Mouse (Mus musculus): ENCODE results near the gene Cntfr. TPM values are rescaled to one million over a fixed set of nuclear protein-coding genes. Genes with fewer than 3 reads are reported as not detected.
"Not testable (repeated sequence)": the region's sequence is repeated elsewhere in the genome, so short reads cannot be mapped to it uniquely, and the experiment has no call there.

The Cntfr gene
- polyA plus RNA-seq, 1 experiment from 2014 or later, result 16.3 TPM

DNA sequence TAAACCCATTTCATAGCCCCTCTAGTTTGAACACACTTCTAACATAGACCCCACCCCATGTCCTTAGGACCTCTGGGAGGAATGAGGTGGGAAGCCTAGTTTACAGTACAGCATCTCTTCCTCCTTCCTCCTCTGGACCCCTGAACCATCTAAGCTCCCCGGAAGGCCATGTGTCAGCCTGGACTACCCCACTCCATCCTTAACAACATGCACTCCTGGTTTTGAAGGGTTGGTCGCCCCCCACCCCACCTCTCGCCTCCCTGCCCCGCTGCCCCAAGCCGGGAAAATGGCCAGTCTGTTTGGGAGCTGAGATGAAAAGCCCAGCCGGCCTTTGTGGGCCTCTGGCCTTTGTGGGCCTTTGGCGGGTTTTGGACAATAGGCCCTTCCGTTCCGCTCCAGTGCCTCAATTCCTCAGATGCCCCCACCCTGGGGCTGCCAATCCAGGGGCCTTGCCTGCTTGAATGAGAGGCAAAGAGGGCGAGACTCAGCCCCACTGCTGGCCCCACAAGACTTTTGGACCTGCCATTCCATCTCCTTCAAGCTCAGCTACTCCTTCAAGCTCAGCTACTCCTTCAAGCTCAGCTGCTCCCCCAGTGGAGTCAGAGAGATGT is 10.9 kb downstream of the Cntfr start:
- H3K36me3 ChIP-seq; H3K4me3 ChIP-seq; ATAC-seq (ENCODE audit: insufficient number of reproducible peaks, insufficient read depth, low FRiP score, low TSS enrichment, low read depth); H3K27ac ChIP-seq; H3K27me3 ChIP-seq; H3K9ac ChIP-seq; H3K9me3 ChIP-seq; H3K4me2 ChIP-seq: not testable (repeated sequence)
- WGBS, result 44% methylated on average over 10 of the region's 10 CpGs
- peaks cover 19% of the 10 kb centered on the region for H3K4me1 ChIP-seq

DNA sequence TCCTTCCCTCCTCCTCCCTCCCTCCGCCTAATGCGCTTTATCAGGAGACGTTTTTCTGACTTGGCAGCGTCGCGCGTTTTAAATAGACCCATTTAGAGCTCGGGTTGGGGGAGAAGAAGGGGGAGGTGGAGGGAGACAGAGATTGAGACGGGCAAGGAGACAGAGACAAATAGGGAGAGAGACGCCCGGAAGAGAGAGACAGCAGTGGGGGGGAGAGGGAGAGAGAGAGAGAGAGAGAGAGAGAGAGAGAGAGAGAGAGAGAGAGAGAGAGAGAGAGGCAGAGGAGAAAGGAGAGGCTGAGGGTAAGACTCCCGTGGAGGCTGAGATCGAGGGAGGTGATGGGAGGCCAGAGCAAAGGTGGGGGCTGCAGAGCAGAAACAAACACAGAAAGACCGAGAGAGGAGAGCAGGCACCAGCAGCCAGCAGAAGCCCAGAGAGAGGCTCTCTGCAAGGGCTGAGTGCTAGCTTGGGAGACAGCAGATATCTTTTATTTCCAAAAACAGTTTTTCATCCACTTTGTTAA is 11.9 kb downstream of the Cntfr start:
- not testable (repeated sequence) for ATAC-seq (ENCODE audit: insufficient number of reproducible peaks, insufficient read depth, low FRiP score, low TSS enrichment, low read depth)

DNA sequence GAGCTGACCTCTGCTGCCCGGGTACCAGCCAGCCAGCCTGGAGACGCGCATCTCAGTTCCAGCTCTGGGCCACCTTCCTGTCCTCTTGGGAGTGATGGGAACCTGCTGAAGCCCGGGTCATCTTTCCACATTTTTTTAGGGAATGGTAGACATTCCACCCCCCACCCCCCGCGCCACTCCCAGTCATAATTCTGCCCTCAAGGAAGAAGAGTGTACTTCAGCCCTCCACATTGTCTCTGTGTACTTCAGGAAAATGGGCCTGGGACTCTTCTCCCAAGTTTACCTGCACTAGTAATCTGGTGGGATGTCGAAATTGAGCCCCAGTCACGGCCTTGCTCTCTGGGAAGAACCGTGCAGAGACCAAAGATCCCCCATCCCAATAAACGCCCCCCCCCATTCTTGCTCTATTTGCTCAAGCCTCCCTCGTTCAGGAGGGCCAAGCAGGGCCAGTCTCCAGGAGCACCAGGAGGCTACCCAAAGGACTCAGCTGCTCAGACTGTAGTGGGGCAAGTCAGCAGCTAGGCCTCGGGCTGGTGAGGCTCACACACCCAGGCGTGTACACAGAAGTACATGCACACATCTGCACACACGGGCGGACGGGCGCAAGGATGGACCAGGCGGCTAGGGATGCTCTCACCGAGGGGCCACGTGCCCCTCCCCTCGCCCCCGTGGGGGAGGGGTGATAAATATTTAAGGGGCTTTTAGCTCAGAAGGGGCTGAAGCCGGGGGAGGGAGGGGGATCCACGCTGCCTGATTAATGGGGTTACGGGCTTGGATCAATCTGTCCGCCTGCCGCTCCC is 12.6 kb downstream of the Cntfr start:
- peaks cover 33% of the 10 kb centered on the region for H3K4me1 ChIP-seq
- H3K27ac ChIP-seq; ATAC-seq (ENCODE audit: insufficient number of reproducible peaks, insufficient read depth, low FRiP score, low TSS enrichment, low read depth); H3K36me3 ChIP-seq; H3K27me3 ChIP-seq; H3K9ac ChIP-seq; H3K9me3 ChIP-seq: not testable (repeated sequence)
- peak overlapping the region; percentile 45 for H3K4me2 ChIP-seq
- WGBS, result 5% methylated on average over 24 of the region's 27 CpGs
- peak overlapping the region; percentile 20 for H3K4me3 ChIP-seq

More for the DNA sequence above, 11.9 kb downstream of the Cntfr start:
- H3K9ac ChIP-seq, H3K27me3 ChIP-seq, H3K9me3 ChIP-seq, H3K4me3 ChIP-seq, H3K36me3 ChIP-seq, H3K27ac ChIP-seq: not testable (repeated sequence)
- Histone ChIP-seq H3K4me2 (peak overlapping the region; percentile 45), H3K4me1 (peaks cover 27% of the 10 kb centered on the region)
- 3% methylated on average over 12 of the region's 14 CpGs for WGBS

DNA sequence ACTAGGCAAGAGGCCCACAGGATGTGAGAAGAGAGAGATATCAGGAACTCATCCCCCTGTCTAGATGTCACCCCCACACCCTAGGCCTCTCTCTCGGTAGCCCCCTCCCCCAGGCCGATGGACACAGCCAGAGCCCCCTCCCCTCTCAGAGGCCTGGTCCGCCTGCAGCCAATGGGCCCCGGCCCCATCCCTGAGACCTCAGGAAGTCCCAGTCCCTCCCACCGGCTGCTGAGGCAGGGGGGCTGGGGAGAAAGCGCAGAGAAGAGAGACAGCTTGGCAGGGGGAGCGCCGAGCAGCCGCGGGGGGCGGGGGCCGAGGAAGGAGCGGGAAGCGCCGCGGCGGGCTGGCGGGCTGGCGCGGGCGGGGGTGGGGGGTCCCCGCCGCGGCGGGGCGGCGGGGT is 13.6 kb downstream of the Cntfr start:
- not testable (repeated sequence) for H3K9ac ChIP-seq, H3K27me3 ChIP-seq, H3K9me3 ChIP-seq, H3K36me3 ChIP-seq, H3K27ac ChIP-seq
- WGBS, result 0% methylated on average over 4 of the region's 27 CpGs
- H3K4me1 ChIP-seq, result peaks cover 38% of the 10 kb centered on the region
- H3K4me2 ChIP-seq, result peak overlapping the region; percentile 51
- H3K4me3 ChIP-seq, result peak overlapping the region; percentile 29
- peak; percentile 61; the same call in 1 of the 2 replicates for ATAC-seq (ENCODE audit: insufficient number of reproducible peaks, insufficient read depth, low FRiP score, low TSS enrichment, low read depth)

DNA sequence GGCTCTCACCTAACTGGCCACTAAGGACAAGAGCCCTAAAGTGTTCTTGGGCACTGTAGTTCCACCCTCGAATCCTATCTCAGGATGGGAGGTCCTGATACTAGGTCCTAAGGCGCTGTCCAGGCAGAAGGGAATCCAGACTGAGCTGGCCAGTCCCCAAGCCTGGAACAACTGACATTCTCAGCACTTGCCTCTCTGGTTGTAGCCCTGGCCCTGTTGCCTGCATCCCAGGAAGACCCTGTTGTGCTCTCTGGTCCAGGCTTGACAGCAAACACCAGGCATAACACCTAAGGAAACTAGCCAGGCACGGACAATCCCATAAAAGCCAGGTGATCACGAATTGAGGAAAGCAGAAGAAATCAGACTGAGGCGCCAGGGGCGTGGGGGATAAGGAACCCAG is 14.1 kb downstream of the Cntfr start:
- WGBS, result 20% methylated on average over 6 of the region's 6 CpGs
- Histone ChIP-seq H3K36me3 (no peaks in the 10 kb centered on the region), H3K27me3 (no peaks in the 10 kb centered on the region), H3K4me1 (peaks cover 38% of the 10 kb centered on the region), H3K4me2 (peak overlapping the region; percentile 51; the same call in 1 of the 2 replicates), H3K27ac (peak overlapping the region; percentile 60), H3K9me3 (no peaks in the 10 kb centered on the region), H3K9ac (no peak overlapping the region), H3K4me3 (no peak overlapping the region)
- ATAC-seq (ENCODE audit: insufficient number of reproducible peaks, insufficient read depth, low FRiP score, low TSS enrichment, low read depth), result no peak

DNA sequence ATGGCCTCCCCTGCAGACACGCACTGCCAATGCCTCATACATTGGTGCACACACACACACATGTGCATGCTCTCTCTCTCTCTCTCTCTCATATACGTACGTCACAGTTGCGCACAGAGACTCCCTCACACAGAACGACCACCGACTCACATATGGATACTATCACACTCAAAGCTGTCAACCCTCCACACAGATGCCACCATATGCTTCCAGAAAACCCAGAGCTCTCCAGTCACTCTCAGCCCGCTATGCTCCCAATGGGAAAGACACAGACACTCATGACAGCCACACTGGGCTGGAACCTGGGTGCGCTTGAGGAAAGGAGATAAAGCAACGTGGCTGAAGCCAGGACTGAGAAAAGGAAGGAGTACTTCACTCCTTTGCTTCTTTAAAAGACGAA is 14.9 kb downstream of the Cntfr start:
- 57% methylated on average over 10 of the region's 10 CpGs for WGBS

DNA sequence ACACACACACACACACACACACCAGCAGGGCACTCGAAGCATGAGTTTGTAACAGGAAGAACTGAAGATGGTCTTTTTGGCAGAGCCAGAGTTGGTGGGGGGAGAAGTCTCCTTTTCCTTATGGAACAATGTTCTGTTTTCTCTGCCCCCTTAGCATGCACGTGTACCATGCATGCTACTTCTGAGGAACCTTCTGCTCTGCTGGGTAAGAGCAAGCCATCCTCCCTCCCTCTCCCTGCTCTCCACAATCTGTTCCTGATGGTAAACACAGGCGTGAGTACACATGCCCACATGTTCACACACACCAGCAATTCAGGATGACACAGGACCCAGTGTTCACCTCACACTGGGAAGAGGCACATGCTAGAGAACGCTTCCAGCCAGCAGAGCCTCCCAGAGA is 15.7 kb downstream of the Cntfr start:
- Histone ChIP-seq H3K9ac (no peak overlapping the region), H3K27me3 (no peaks in the 10 kb centered on the region), H3K4me1 (peaks cover 55% of the 10 kb centered on the region), H3K4me3 (no peak overlapping the region), H3K4me2 (no peak overlapping the region), H3K36me3 (no peaks in the 10 kb centered on the region), H3K27ac (no peak overlapping the region), H3K9me3 (no peaks in the 10 kb centered on the region)
- ATAC-seq (ENCODE audit: insufficient number of reproducible peaks, insufficient read depth, low FRiP score, low TSS enrichment, low read depth), result no peak
- 50% methylated on average over 4 of the region's 4 CpGs for WGBS

More for the DNA sequence above, 14.9 kb downstream of the Cntfr start:
- Histone ChIP-seq H3K9ac (no peak overlapping the region), H3K4me3 (no peak overlapping the region), H3K27me3 (no peaks in the 10 kb centered on the region), H3K27ac (0 out of 2 replicates have a peak overlapping the region, but pooled peaks have one; percentile 60), H3K36me3 (no peaks in the 10 kb centered on the region), H3K4me2 (no peak overlapping the region), H3K4me1 (peaks cover 47% of the 10 kb centered on the region), H3K9me3 (no peaks in the 10 kb centered on the region)
- ATAC-seq (ENCODE audit: insufficient number of reproducible peaks, insufficient read depth, low FRiP score, low TSS enrichment, low read depth), result no peak

DNA sequence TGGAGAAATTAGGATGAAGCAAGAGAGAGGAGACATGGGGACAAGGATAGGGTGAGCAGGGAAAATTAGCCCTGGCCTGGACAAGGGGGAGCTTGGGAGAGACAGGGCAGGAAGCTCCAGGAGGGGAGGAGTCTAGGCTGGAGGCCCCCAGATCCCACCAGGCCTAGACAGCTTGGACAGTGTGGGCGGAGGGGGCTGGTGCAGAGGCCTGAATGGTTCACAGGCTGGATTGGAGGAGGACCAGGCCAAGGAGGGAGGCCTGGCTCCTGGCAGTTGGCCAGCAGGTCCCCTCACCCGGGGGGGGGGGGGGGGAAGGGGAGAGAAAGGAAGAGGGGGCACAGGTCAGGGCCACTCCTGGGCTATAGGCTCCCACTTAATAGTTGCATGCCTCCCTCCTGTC is 17.6 kb downstream of the Cntfr start:
- Histone ChIP-seq H3K27me3 (no peaks in the 10 kb centered on the region), H3K4me3 (no peak overlapping the region), H3K27ac (no peak overlapping the region), H3K9me3 (no peaks in the 10 kb centered on the region), H3K9ac (0 out of 2 replicates have a peak overlapping the region, but pooled peaks have one; percentile 6), H3K36me3 (no peaks in the 10 kb centered on the region), H3K4me1 (peaks cover 57% of the 10 kb centered on the region), H3K4me2 (no peak overlapping the region)
- no peak for ATAC-seq (ENCODE audit: insufficient number of reproducible peaks, insufficient read depth, low FRiP score, low TSS enrichment, low read depth)
- WGBS, result 89% methylated on average over 1 of the region's 2 CpGs

GRCm38 (mm10) chr4:41678863-41679262 is 18.0 kb downstream of the Cntfr start:
- H3K9me3 ChIP-seq, result no peaks in the 10 kb centered on the region
- H3K27ac ChIP-seq, result no peak overlapping the region
- no peaks in the 10 kb centered on the region for H3K36me3 ChIP-seq
- H3K27me3 ChIP-seq, result no peaks in the 10 kb centered on the region
- no peak overlapping the region for H3K4me3 ChIP-seq
- ATAC-seq (ENCODE audit: insufficient number of reproducible peaks, insufficient read depth, low FRiP score, low TSS enrichment, low read depth), result no peak
- 80% methylated on average over 6 of the region's 6 CpGs for WGBS
- H3K9ac ChIP-seq, result no peak overlapping the region
- no peak overlapping the region for H3K4me2 ChIP-seq
- peaks cover 56% of the 10 kb centered on the region for H3K4me1 ChIP-seq

- Histone ChIP-seq H3K4me3 (no peak overlapping the region), H3K27ac (no peak overlapping the region), H3K4me2 (no peak overlapping the region), H3K4me1 (peaks cover 54% of the 10 kb centered on the region), H3K9me3 (no peaks in the 10 kb centered on the region), H3K27me3 (peaks cover 4% of the 10 kb centered on the region; the same call in 1 of the 2 replicates), H3K9ac (0 out of 2 replicates have a peak overlapping the region, but pooled peaks have one; percentile 1), H3K36me3 (no peaks in the 10 kb centered on the region)
- ATAC-seq (ENCODE audit: insufficient number of reproducible peaks, insufficient read depth, low FRiP score, low TSS enrichment, low read depth), result no peak
- WGBS, result 48% methylated on average over 12 of the region's 13 CpGs
These were observed 19.8 kb downstream of the Cntfr start for GRCm38 (mm10) chr4:41677006-41677629.

DNA sequence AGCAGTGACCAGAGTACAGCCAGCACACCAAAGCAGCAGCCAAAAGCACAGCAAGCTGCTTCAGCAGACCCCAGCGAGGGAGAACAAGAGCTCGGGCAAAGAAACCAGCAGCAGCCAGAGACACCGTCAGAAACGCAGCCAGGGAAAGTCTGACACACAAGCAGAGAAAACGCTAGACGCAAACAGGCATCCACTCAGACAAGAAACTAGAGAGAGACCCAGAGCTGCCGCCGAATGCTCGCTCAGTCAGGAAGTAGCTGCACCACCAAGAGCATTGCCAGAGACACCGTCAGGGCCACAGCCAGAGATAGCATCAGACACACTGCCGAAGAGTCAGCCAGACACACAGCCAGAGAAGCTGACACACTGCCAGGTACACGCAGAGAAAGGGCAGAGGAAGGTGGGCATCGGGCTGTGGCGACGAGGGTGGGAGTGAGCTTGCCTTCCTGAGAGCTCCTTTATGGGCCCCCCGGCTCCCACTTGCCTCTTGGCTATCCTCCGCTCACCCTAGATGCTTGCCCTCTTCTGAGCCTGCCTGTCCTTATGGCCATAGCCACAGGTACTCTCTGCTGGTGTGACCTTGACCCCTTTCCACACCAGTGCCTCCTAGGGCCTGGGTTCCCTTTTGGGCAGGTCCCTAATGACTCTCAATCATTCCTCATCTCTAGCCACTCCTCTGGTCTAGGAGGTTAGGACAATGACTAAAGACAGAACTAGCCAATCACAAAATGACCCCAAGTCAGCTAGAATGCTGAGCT is 20.5 kb downstream of the Cntfr start:
- 0 out of 2 replicates have a peak overlapping the region, but pooled peaks have one; percentile 7 for H3K4me2 ChIP-seq
- H3K27me3 ChIP-seq, result peaks cover 4% of the 10 kb centered on the region; the same call in 1 of the 2 replicates
- H3K9me3 ChIP-seq, result no peaks in the 10 kb centered on the region
- 0 out of 2 replicates have a peak overlapping the region, but pooled peaks have one; percentile 22 for H3K9ac ChIP-seq
- H3K4me1 ChIP-seq, result peaks cover 59% of the 10 kb centered on the region
- H3K36me3 ChIP-seq, result no peaks in the 10 kb centered on the region
- no peak overlapping the region for H3K27ac ChIP-seq
- 68% methylated on average over 17 of the region's 17 CpGs for WGBS
- H3K4me3 ChIP-seq, result no peak overlapping the region
- no peak for ATAC-seq (ENCODE audit: insufficient number of reproducible peaks, insufficient read depth, low FRiP score, low TSS enrichment, low read depth)

Data from embryonic facial prominence, embryonic 13.5 days (tissue).